Mouse (Mus musculus) heart, adult 2 months (tissue): ENCODE results near the gene Mdc1. TPM values are rescaled to one million over a fixed set of nuclear protein-coding genes. Genes with fewer than 3 reads are reported as not detected.

Experiments used
- DNase-seq, 2 experiments: peaks; one replicate each; pipeline ENCODE4 v3.0.0; 2021
- H3K27ac ChIP-seq: fragments of 200-600 bp; 2 replicates; pipeline ENCODE4 v1.8.1; 2022
- H3K27me3 ChIP-seq: fragments of 200-500 bp; 2 replicates; pipeline ENCODE4 v1.6.1; 2012; ENCODE audit warnings: mild to moderate bottlenecking, low read length, inconsistent platforms, mixed read lengths; ENCODE audit not compliant: control insufficient read depth, insufficient read depth
- H3K36me3 ChIP-seq: fragments of 200-500 bp; 2 replicates; pipeline ENCODE4 v1.6.1; 2012; ENCODE audit warnings: low read length, inconsistent platforms; ENCODE audit not compliant: control insufficient read depth, insufficient read depth
- H3K4me1 ChIP-seq: fragments of 200-500 bp; 2 replicates; pipeline ENCODE4 v1.6.1; 2011; ENCODE audit warnings: low read length; ENCODE audit not compliant: control insufficient read depth, insufficient read depth
- H3K4me3 ChIP-seq: fragments of 200-600 bp; 2 replicates; pipeline ENCODE4 v1.8.1; 2022
- H3K79me2 ChIP-seq: fragments of 200-500 bp; replicated peaks from 2 replicates; pipeline ENCODE4 v1.6.1; 2012; ENCODE audit warnings: mild to moderate bottlenecking, inconsistent platforms, low read length, moderate library complexity, mixed read lengths; ENCODE audit not compliant: control insufficient read depth, insufficient read depth
- H3K9ac ChIP-seq: fragments of 200-500 bp; 2 replicates; pipeline ENCODE4 v1.6.1; 2012; ENCODE audit warnings: low read depth, mild to moderate bottlenecking, control low read depth, inconsistent platforms, low read length, mixed read lengths
- CTCF ChIP-seq: fragments of 200-600 bp; IDR thresholded peaks from 2 replicates; pipeline ENCODE4 v1.8.1; 2022; ENCODE audit warnings: antibody characterized with exemption, mild to moderate bottlenecking, moderate library complexity
- EP300 ChIP-seq: fragments of 200-500 bp; IDR thresholded peaks from 2 replicates; pipeline ENCODE4 v1.6.1; 2011; ENCODE audit warnings: low read depth, low read length, control low read depth; ENCODE audit not compliant: insufficient read depth
- POLR2A ChIP-seq: fragments of 200-500 bp; IDR thresholded peaks from 2 replicates; pipeline ENCODE4 v1.6.1; 2011; ENCODE audit warnings: mild to moderate bottlenecking, low read depth, low read length, control low read depth; ENCODE audit not compliant: insufficient read depth
- WGBS: fragments of 180-500 bp; shearing (Covaris S2); methylation state at CpG from one replicate; pipeline ENCODE4 v1.1.7; 2018; 5-methylcytosine and 5-hydroxymethylcytosine counted together
- intact Hi-C: fragments of 180-260 bp; cut with DNase I; formaldehyde crosslinking; loops from one replicate; pipeline ENCODE4 v1.15.1; 2025
- polyA plus RNA-seq: library from polyadenylated mRNA; depleted of rRNA; stranded (reverse); fragments of >200 nt; gene quantifications from 2 replicates; pipeline ENCODE4 v1.2.3, GENCODE M21; 2012
- total RNA-seq, 2 experiments: library from RNA; stranded (reverse); gene quantifications; 2 replicates each; pipeline ENCODE4 v1.2.3; 2021

The Mdc1 gene
- total and polyA plus RNA-seq, 3 experiments: 4.2 to 13.3 (median 13.2) TPM

- intact Hi-C loops: no loop called here
- DNase-seq: no peak
- Histone ChIP-seq H3K27me3 (no peaks in the 10 kb centered on the region), H3K27ac (no peak overlapping the region), H3K79me2 (no peaks in the 10 kb centered on the region), H3K9ac (no peak overlapping the region), H3K4me1 (no peaks in the 10 kb centered on the region), H3K4me3 (no peak overlapping the region), H3K36me3 (no peaks in the 10 kb centered on the region)
- TF ChIP-seq CTCF (no peak), EP300 (no peak), POLR2A (no peak)
- WGBS: 86% methylated on average over 14 of the region's 17 CpGs
Measured at GRCm38 (mm10) chr17:35887725-35888124, 46.4 kb downstream of the Mdc1 start.

- H3K4me1 ChIP-seq: peaks cover 5% of the 10 kb centered on the region
- H3K79me2 ChIP-seq: no peaks in the 10 kb centered on the region
- H3K27me3 ChIP-seq: no peaks in the 10 kb centered on the region
- H3K4me3 ChIP-seq: peak within 1 kb of the TSS; percentile 95
- H3K9ac ChIP-seq: peak within 1 kb of the TSS; percentile 98
- DNase-seq: peak; percentile 94 to 96
- H3K27ac ChIP-seq: peak within 1 kb of the TSS; percentile 90
- intact Hi-C loops: loop anchor here (1.0 to 2.0 kb wide), 2 partner anchors 17 to 20 kb away; partner anchors contain the start of genes Mrps18b and Ppp1r10
- TF ChIP-seq CTCF: no peak
- no peak for TF ChIP-seq EP300
- peak; percentile 17; the same call in 1 of the 2 replicates for TF ChIP-seq POLR2A
- H3K36me3 ChIP-seq: no peaks in the 10 kb centered on the region
- whole genome bisulfite sequencing: 1% methylated on average over 75 of the region's 86 CpGs
Measured at GRCm38 (mm10) chr17:35896781-35897643, 55.7 kb downstream of the Mdc1 start, which contains the start of gene 2310061I04Rik. Gene 2310061I04Rik (minus strand): TSS chr17:35897431.

- H3K9ac ChIP-seq: peak overlapping the region; percentile 51
- intact Hi-C loops: loop anchor here (1.0 to 2.0 kb wide), 2 partner anchors 18 to 19 kb away; partner anchors contain the start of genes Mrps18b and Ppp1r10
- peaks cover 6% of the 10 kb centered on the region for H3K4me1 ChIP-seq
- no peaks in the 10 kb centered on the region for H3K27me3 ChIP-seq
- no peaks in the 10 kb centered on the region for H3K79me2 ChIP-seq
- no peaks in the 10 kb centered on the region for H3K36me3 ChIP-seq
- peak overlapping the region; percentile 95 for H3K4me3 ChIP-seq
- peak overlapping the region; percentile 90 for H3K27ac ChIP-seq
- 42% methylated on average over 23 of the region's 23 CpGs for WGBS
- TF ChIP-seq POLR2A: no peak
- TF ChIP-seq EP300: no peak
- TF ChIP-seq CTCF: no peak
- no peak for DNase-seq
Measured at GRCm38 (mm10) chr17:35897644-35898573, 56.6 kb downstream of the Mdc1 start.

GRCm38 (mm10) chr17:35900636-35901035, 59.3 kb downstream of the Mdc1 start:
- Histone ChIP-seq H3K9ac (no peak overlapping the region), H3K36me3 (no peaks in the 10 kb centered on the region)

GRCm38 (mm10) chr17:35903343-35903991, 62.2 kb downstream of the Mdc1 start:
- Histone ChIP-seq H3K4me1 (peaks cover 2% of the 10 kb centered on the region; the same call in 1 of the 2 replicates), H3K79me2 (no peaks in the 10 kb centered on the region), H3K27me3 (no peaks in the 10 kb centered on the region), H3K9ac (no peak overlapping the region), H3K4me3 (no peak overlapping the region), H3K36me3 (no peaks in the 10 kb centered on the region), H3K27ac (peak overlapping the region; percentile 40)
- TF ChIP-seq EP300: no peak
- no peak for TF ChIP-seq CTCF
- no peak for TF ChIP-seq POLR2A
- peak; percentile 51 to 69 for DNase-seq
- 56% methylated on average over 9 of the region's 9 CpGs for WGBS
- intact Hi-C loops: no loop called here

More at GRCm38 (mm10) chr17:35900636-35901035, 59.3 kb downstream of the Mdc1 start:
- H3K79me2 ChIP-seq: no peaks in the 10 kb centered on the region
- no peak overlapping the region for H3K27ac ChIP-seq
- peaks cover 7% of the 10 kb centered on the region for H3K4me1 ChIP-seq
- DNase-seq: no peak
- H3K4me3 ChIP-seq: no peak overlapping the region
- intact Hi-C loops: no loop called here
- TF ChIP-seq CTCF (no peak), POLR2A (no peak), EP300 (no peak)
- H3K27me3 ChIP-seq: no peaks in the 10 kb centered on the region
- WGBS: 66% methylated on average over 3 of the region's 3 CpGs
